Mouse (Mus musculus) heart, embryonic 11.5 days (tissue): ENCODE data around the gene Ttc36. TPM values are rescaled to one million over a fixed set of nuclear protein-coding genes. Genes with fewer than 3 reads are reported as not detected.

ENCODE experiments used
- ATAC-seq: fragments of 200-750 bp; cut with Nextera tagmentation; replicated peaks from 2 replicates; pipeline ENCODE4 v1.8.0; 2017; ENCODE audit warnings: moderate library complexity; ENCODE audit not compliant: insufficient number of reproducible peaks, low FRiP score, low TSS enrichment
- H3K27ac ChIP-seq: fragments of 300-500 bp; sonication (generic); 2 replicates; pipeline ENCODE4 v1.5.1; 2014; ENCODE audit warnings: mild to moderate bottlenecking, low read depth, low read length
- H3K27me3 ChIP-seq: fragments of 300-500 bp; sonication (generic); 2 replicates; pipeline ENCODE4 v1.6.1; 2014; ENCODE audit warnings: mild to moderate bottlenecking, low read length, mixed read lengths; ENCODE audit not compliant: control insufficient read depth, insufficient read depth
- H3K36me3 ChIP-seq: fragments of 300-500 bp; sonication (generic); 2 replicates; pipeline ENCODE4 v1.6.1; 2014; ENCODE audit warnings: mild to moderate bottlenecking, low read length, moderate library complexity, mixed read lengths; ENCODE audit not compliant: control insufficient read depth, insufficient read depth
- H3K4me1 ChIP-seq: fragments of 300-500 bp; sonication (generic); 2 replicates; pipeline ENCODE4 v1.6.1; 2014; ENCODE audit warnings: low read length; ENCODE audit not compliant: control insufficient read depth, insufficient read depth
- H3K4me2 ChIP-seq: fragments of 300-500 bp; sonication (generic); 2 replicates; pipeline ENCODE4 v1.6.1; 2014; ENCODE audit warnings: mild to moderate bottlenecking, moderate library complexity
- H3K4me3 ChIP-seq: fragments of 300-500 bp; sonication (generic); 2 replicates; pipeline ENCODE4 v1.5.1; 2014; ENCODE audit warnings: low read depth, low read length
- H3K9ac ChIP-seq: fragments of 300-500 bp; sonication (generic); 2 replicates; pipeline ENCODE4 v1.6.1; 2014; ENCODE audit warnings: mild to moderate bottlenecking, low read depth, low read length, moderate library complexity
- H3K9me3 ChIP-seq: fragments of 300-500 bp; sonication (generic); replicated peaks from 2 replicates; pipeline ENCODE4 v1.6.1; 2016; ENCODE audit warnings: low read length; ENCODE audit not compliant: control insufficient read depth
- WGBS: fragments of 180-500 bp; shearing (Covaris S2); extraction: QIAGEN DNeasy Blood & Tissue Kit; methylation state at CpG from one replicate; pipeline ENCODE4 v1.1.7; 2014; ENCODE audit not compliant: insufficient replicate concordance; 5-methylcytosine and 5-hydroxymethylcytosine counted together
- polyA plus RNA-seq: library from polyadenylated mRNA; unstranded; fragments of >200 nt; fragmentation: Nextera tagmentation; extraction: Ambion mirVana; gene quantifications from 2 replicates; pipeline ENCODE4 v1.2.1, GENCODE M21; 2014

Gene Ttc36
- polyA plus RNA-seq, 1 experiment from 2014 or later: 0.24 TPM

- Histone ChIP-seq H3K4me1 (peaks cover 11% of the 10 kb centered on the region; the same call in 1 of the 2 replicates), H3K27me3 (no peaks in the 10 kb centered on the region)
- ATAC-seq: peak; percentile 86
Measured at GRCm38 (mm10) chr9:44767101-44768028, 35.5 kb downstream of the Ttc36 start, which contains the start of the genes Arcn1 and Ift46. TSS of gene Arcn1 (minus strand) at chr9:44767845. TSS of gene Ift46 (plus strand) at chr9:44767908.

GRCm38 (mm10) chr9:44760873-44761272 lies 42.0 kb downstream of the Ttc36 start:
- H3K36me3 ChIP-seq: peaks cover 13% of the 10 kb centered on the region
- no peak for ATAC-seq
- H3K27ac ChIP-seq: no peak overlapping the region
- H3K4me1 ChIP-seq: peaks cover 13% of the 10 kb centered on the region; the same call in 1 of the 2 replicates
- no peaks in the 10 kb centered on the region for H3K9me3 ChIP-seq
- H3K4me2 ChIP-seq: no peak overlapping the region
- 59% methylated on average over 2 of the region's 2 CpGs for WGBS
- H3K27me3 ChIP-seq: no peaks in the 10 kb centered on the region
- H3K4me3 ChIP-seq: no peak overlapping the region
- no peak overlapping the region for H3K9ac ChIP-seq

More at GRCm38 (mm10) chr9:44767101-44768028, 35.5 kb downstream of the Ttc36 start, which contains the start of the genes Arcn1 and Ift46:
- H3K9me3 ChIP-seq: no peaks in the 10 kb centered on the region
- H3K4me3 ChIP-seq: peak within 1 kb of the TSS; percentile 92
- no peaks in the 10 kb centered on the region for H3K36me3 ChIP-seq
- H3K9ac ChIP-seq: peak within 1 kb of the TSS; percentile 81
- H3K27ac ChIP-seq: peak within 1 kb of the TSS; percentile 91
- H3K4me2 ChIP-seq: peak within 1 kb of the TSS; percentile 75
- WGBS: under 1% methylated on average over 70 of the region's 82 CpGs

Other genes with a start within 250 kb of the Ttc36 start
- gene Cxcr5, start 241.2 kb downstream of the Ttc36 start, polyA plus RNA-seq: 0.06 TPM in 1 of 2 replicates, not detected in the other
- 7.7 and 15.0 TPM in 2 replicates for gene Ddx6, start 198.2 kb downstream of the Ttc36 start, polyA plus RNA-seq
- gene Treh, start 129.8 kb downstream of the Ttc36 start, polyA plus RNA-seq: not detected in 2 replicates
- gene Phldb1, start 67.9 kb downstream of the Ttc36 start, polyA plus RNA-seq: 23.6 and 24.2 TPM in 2 replicates
- gene Arcn1, start 35.2 kb downstream of the Ttc36 start, polyA plus RNA-seq: 139 and 168 TPM in 2 replicates
- 71.4 and 72.5 TPM in 2 replicates for gene Ift46, start 35.2 kb downstream of the Ttc36 start, polyA plus RNA-seq
- 0.80 and 0.90 TPM in 2 replicates for gene Tmem25, start 3.8 kb downstream of the Ttc36 start, polyA plus RNA-seq
- gene Kmt2a, start 78.2 kb upstream of the Ttc36 start, polyA plus RNA-seq: 7.3 and 13.9 TPM in 2 replicates
- gene Atp5l, start 117.7 kb upstream of the Ttc36 start, polyA plus RNA-seq: 943 and 1,030 TPM in 2 replicates
- gene Ube4a, start 162.5 kb upstream of the Ttc36 start, polyA plus RNA-seq: 22.7 and 26.5 TPM in 2 replicates
- gene Cd3g, start 177.4 kb upstream of the Ttc36 start, polyA plus RNA-seq: not detected in 2 replicates
- not detected in 2 replicates for gene Cd3d, start 178.7 kb upstream of the Ttc36 start, polyA plus RNA-seq
- gene Cd3e, start 206.6 kb upstream of the Ttc36 start, polyA plus RNA-seq: not detected in 2 replicates
- 0.25 and 1.3 TPM in 2 replicates for gene Mpzl2, start 236.7 kb upstream of the Ttc36 start, polyA plus RNA-seq